Mouse (Mus musculus): ENCODE measurements around the gene Dpp6.

The Dpp6 gene

GRCm38 (mm10) chr5:26945169-26945920 lies 128.3 kb downstream of the Dpp6 start:
- DNase-seq (ENCODE audit: extremely low read depth, low read depth, low spot score), result no peak

- no peak for DNase-seq (ENCODE audit: extremely low read depth, low read depth, low spot score)
Observed at GRCm38 (mm10) chr5:26969941-26970590, 153.1 kb downstream of the Dpp6 start.

- DNase-seq (ENCODE audit: extremely low read depth, low read depth, low spot score), result no peak
Observed at GRCm38 (mm10) chr5:26973166-26973565, 156.2 kb downstream of the Dpp6 start.

GRCm38 (mm10) chr5:26979348-26979747 lies 162.3 kb downstream of the Dpp6 start:
- DNase-seq (ENCODE audit: extremely low read depth, low read depth, low spot score), result no peak

GRCm38 (mm10) chr5:26979755-26980154 lies 162.8 kb downstream of the Dpp6 start:
- DNase-seq (ENCODE audit: extremely low read depth, low read depth, low spot score), result no peak

- no peak for DNase-seq (ENCODE audit: extremely low read depth, low read depth, low spot score)
Observed at GRCm38 (mm10) chr5:26985114-26985513, 168.1 kb downstream of the Dpp6 start.

GRCm38 (mm10) chr5:26991587-26991986 lies 174.6 kb downstream of the Dpp6 start:
- DNase-seq (ENCODE audit: extremely low read depth, low read depth, low spot score), result no peak

- DNase-seq (ENCODE audit: extremely low read depth, low read depth, low spot score), result no peak
Observed at GRCm38 (mm10) chr5:27003537-27003936, 186.5 kb downstream of the Dpp6 start.

- no peak for DNase-seq (ENCODE audit: extremely low read depth, low read depth, low spot score)
Observed at GRCm38 (mm10) chr5:27009157-27009556, 192.2 kb downstream of the Dpp6 start.

- no peak for DNase-seq (ENCODE audit: extremely low read depth, low read depth, low spot score)
Observed at GRCm38 (mm10) chr5:27010582-27010981, 193.6 kb downstream of the Dpp6 start.

- no peak for DNase-seq (ENCODE audit: extremely low read depth, low read depth, low spot score)
Observed at GRCm38 (mm10) chr5:27018314-27018956, 201.4 kb downstream of the Dpp6 start.

GRCm38 (mm10) chr5:27028611-27029010 lies 211.6 kb downstream of the Dpp6 start:
- no peak for DNase-seq (ENCODE audit: extremely low read depth, low read depth, low spot score)

GRCm38 (mm10) chr5:27029784-27030183 lies 212.8 kb downstream of the Dpp6 start:
- no peak for DNase-seq (ENCODE audit: extremely low read depth, low read depth, low spot score)

GRCm38 (mm10) chr5:27034858-27035257 lies 217.9 kb downstream of the Dpp6 start:
- no peak for DNase-seq (ENCODE audit: extremely low read depth, low read depth, low spot score)

GRCm38 (mm10) chr5:27035291-27035690 lies 218.3 kb downstream of the Dpp6 start:
- no peak for DNase-seq (ENCODE audit: extremely low read depth, low read depth, low spot score)

- DNase-seq (ENCODE audit: extremely low read depth, low read depth, low spot score), result no peak
Observed at GRCm38 (mm10) chr5:27035891-27036290, 218.9 kb downstream of the Dpp6 start.

- no peak for DNase-seq (ENCODE audit: extremely low read depth, low read depth, low spot score)
Observed at GRCm38 (mm10) chr5:27037796-27038195, 220.8 kb downstream of the Dpp6 start.

- no peak for DNase-seq (ENCODE audit: extremely low read depth, low read depth, low spot score)
Observed at GRCm38 (mm10) chr5:27048167-27048566, 231.2 kb downstream of the Dpp6 start.

- no peak for DNase-seq (ENCODE audit: extremely low read depth, low read depth, low spot score)
Observed at GRCm38 (mm10) chr5:27048926-27049325, 231.9 kb downstream of the Dpp6 start.

GRCm38 (mm10) chr5:27049341-27050091 lies 232.5 kb downstream of the Dpp6 start:
- DNase-seq (ENCODE audit: extremely low read depth, low read depth, low spot score), result no peak

- no peak for DNase-seq (ENCODE audit: extremely low read depth, low read depth, low spot score)
Observed at GRCm38 (mm10) chr5:27051250-27051649, 234.2 kb downstream of the Dpp6 start.

All from fat pad, adult 2 months (tissue).